Mouse (Mus musculus) embryonic stem cell, embryonic (primary cell): Measurements from ENCODE around the gene Ncln.

Experiments used
- CTCF ChIA-PET, 4 experiments: fragments of 300-600 bp in 2 of 4; fragments of 350-600 bp in 2 of 4; sonication (Branson Sonifier 250); formaldehyde crosslinking; loops; one replicate each; lab custom pipeline; 2022; ENCODE audit warnings: inconsistent platforms in 2 of 4; lab: Charles Lee
- POLR2A ChIA-PET, 4 experiments: fragments of 300-600 bp in 2 of 4; fragments of 350-600 bp in 2 of 4; sonication (Branson Sonifier 250); formaldehyde crosslinking; loops; one replicate each; lab custom pipeline; 2022; ENCODE audit warnings: antibody characterized with exemption in 4 of 4, inconsistent platforms in 1 of 4; lab: Charles Lee

Ncln gene

DNA sequence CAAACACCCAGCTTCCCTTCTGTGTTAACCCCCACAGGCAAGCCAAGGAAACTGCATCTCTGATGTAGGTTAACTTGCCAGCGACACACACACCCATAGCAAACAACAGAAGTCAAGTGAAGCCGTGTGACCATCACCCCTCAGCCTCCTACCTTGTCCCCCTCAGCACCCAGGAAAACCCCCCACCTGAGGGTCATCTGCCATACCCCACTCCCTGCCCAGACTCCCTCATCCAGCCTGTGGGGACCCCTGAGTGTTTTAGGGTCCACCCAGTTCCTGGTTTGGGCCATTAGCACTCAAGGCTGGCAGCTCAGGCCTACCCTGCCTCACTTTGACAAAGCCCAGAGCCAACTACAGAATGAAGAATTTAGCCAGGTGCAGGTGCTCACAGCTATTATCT, 30.1 kb downstream of the Ncln start:
- CTCF ChIA-PET, result interaction anchor here (0.6 to 2.8 kb wide), 25 partner anchors 9 to 1479 kb away, joined by 3 to 27 read pairs (median 7); partner anchors contain the start of genes Pip5k1c (in 2 of the 4), Celf5 (in 1 of the 4), Fzr1 (in 1 of the 4) and Gm48552 (in 1 of the 4)

DNA sequence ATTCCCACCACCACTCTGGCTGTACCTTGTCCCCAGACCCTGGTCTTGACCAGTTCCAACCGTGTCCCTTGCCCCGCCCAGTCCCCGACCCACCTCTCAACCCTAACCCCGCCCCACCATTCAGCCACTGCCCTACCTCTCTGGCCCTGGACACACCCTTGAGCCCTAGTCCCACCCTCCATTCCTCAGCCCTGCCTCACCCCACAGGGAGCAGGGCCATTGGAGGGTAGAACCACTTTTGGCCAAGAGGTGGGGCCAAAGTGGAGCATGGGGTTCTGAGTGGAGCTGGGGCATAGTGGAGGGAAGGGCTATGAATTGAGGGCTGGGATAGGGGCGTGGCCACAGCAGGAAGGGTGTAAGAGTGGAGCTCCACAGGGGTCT, 30.9 kb downstream of the Ncln start:
- ChIA-PET CTCF (interaction anchor here (0.6 to 2.8 kb wide), 59 partner anchors 8 to 1578 kb away, joined by 3 to 27 read pairs (median 4); partner anchors contain the start of genes Celf5 (in 3 of the 4), Pip5k1c (in 2 of the 4), Cactin (in 1 of the 4) and Fzr1 (in 1 of the 4)), POLR2A (interaction anchor here in 3 of 4 experiments (0.6 to 3.8 kb wide), 93 partner anchors 9 to 1394 kb away, joined by 3 to 32 read pairs (median 4); partner anchors contain the start of genes Ncln (in 3 of the 3), 4930404N11Rik (in 2 of the 3), Cactin (in 2 of the 3) and Celf5 (in 2 of the 3))

More for the DNA sequence above, 30.1 kb downstream of the Ncln start:
- POLR2A ChIA-PET, result interaction anchor here in 3 of 4 experiments (0.7 to 3.8 kb wide), 42 partner anchors 8 to 582 kb away, joined by 3 to 32 read pairs (median 5); partner anchors contain the start of genes Cactin (in 2 of the 3), Celf5 (in 2 of the 3), Ncln (in 2 of the 3) and Pip5k1c (in 2 of the 3)

DNA sequence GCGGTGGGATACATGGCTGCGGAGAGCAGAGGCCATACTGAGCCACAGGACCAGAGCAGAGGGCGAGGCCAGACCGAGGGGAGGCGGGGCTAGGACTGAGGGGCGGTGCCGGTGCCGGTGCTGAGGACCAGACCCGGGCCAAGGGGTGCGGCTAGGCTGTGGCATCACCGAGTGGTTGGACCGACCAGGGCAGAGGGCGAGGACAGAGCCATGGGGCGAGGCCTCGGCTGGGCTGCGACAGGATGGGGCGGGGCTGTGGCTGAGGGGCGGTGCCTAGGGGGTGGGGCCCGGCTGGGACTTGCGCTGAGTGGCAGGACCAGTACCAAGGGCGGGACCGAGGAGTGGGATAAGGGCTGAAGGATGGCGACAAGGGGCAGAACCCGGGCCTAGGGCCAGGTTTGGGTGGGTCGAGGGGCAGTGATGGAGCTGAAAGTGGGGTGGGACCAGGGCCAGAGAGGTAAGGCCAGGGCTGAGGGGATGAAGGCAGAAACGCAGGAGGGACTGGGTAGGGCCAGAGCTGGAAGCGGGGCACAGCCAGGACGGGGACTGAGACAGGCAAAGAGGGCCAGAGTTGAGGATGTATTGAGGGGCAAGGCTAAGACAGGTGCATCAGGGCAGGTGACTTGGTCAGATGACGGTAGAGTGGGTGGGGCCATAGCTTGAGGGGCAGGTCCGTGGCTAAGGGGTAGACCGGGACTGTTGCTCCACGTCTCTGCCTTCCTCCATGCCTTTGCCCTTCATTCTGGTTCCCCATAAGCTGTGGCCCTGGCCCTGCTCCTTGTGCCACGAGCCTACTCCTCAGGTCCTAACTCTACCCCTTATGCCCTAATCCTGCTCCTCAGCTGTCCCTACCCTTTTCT, 31.6 kb downstream of the Ncln start:
- ChIA-PET CTCF (interaction anchor here in 3 of 4 experiments (0.6 to 2.8 kb wide), 51 partner anchors 8 to 1090 kb away, joined by 3 to 27 read pairs (median 4); partner anchors contain the start of genes Celf5 (in 3 of the 3), Pip5k1c (in 2 of the 3), Cactin (in 1 of the 3) and Fzr1 (in 1 of the 3)), POLR2A (interaction anchor here in 3 of 4 experiments (0.6 to 3.8 kb wide), 80 partner anchors 9 to 1394 kb away, joined by 3 to 32 read pairs (median 4); partner anchors contain the start of genes Gna11 (in 3 of the 3), Ncln (in 3 of the 3), 4930404N11Rik (in 2 of the 3) and Cactin (in 2 of the 3))

DNA sequence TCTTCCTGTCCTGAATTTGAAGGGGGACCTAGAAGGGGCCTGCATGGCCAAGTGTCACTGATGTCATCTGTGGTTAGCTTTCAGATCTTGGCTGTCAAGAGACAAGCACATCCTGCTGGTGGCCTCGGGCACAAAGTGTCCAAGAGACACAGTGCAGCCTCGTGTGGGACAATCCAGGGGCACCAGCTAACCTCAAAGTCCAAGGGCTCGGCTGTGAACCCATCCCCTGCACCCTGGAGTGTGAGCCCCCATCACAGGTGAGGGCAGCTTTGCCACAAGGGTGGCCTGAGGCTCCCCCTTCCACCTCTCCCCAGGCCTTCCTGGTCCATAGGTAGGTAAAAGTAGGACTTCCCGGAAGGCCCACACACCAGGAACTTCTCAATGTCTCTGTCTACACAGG, 32.7 kb downstream of the Ncln start:
- POLR2A ChIA-PET, result interaction anchor here in 3 of 4 experiments (0.7 to 3.1 kb wide), 14 partner anchors 10 to 279 kb away, joined by 3 to 20 read pairs (median 3); partner anchors contain the start of genes Gna11 (in 1 of the 3) and Ncln (in 1 of the 3)

DNA sequence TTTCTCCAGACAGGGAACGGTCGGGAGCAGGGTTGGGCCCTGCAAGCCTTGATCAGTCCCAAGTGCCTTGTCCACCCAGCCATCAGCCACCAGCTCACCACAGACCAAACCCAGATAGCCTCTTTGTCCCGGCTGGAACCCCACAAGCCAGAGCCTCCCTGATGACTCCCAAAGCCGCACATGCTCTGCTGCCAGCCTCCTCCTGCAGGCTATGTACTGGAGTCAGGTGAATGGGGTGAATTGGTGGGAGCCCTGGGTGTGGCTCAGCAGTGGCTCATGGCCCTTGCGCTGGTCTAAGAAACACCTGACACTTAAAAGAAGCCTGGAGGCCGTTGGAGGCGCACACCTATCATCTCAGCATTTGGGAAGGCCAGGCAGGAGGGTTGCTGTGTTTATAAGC, 33.3 kb downstream of the Ncln start:
- POLR2A ChIA-PET, result interaction anchor here in 2 of 4 experiments (0.7 to 1.9 kb wide), 12 partner anchors 11 to 177 kb away, joined by 3 to 7 read pairs (median 3); partner anchors contain the start of gene Pip5k1c (in 1 of the 2)
- CTCF ChIA-PET, result interaction anchor here in 2 of 4 experiments (1.5 to 2.5 kb wide), 3 partner anchors 40 to 88 kb away, joined by 6 to 8 read pairs (median 7); no protein-coding TSS in a partner anchor

More for the DNA sequence above, 32.7 kb downstream of the Ncln start:
- CTCF ChIA-PET, result interaction anchor here in 1 of 4 experiments (2.7 to 2.8 kb wide), 2 partner anchors 89 to 171 kb away, joined by 19 to 27 read pairs; partner anchors contain the start of genes Pip5k1c and Tjp3

DNA sequence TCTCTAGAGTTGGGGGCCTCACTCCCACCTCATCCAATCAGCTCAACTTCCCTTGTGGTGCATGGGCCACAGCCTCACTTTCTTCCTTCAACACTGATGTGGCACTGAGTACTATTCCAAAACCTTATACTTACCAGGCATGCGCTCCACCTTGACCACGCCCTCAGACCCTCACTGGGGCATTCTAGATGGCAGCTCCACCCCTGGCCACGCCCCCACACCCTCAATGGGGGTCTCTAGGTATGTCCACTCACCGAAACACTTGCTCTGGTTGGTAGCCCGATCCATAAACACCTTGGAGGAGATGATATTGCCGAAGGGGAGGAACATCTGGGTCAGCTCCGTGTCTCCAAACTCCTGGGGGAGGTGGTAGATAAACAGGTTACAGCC, 33.8 kb downstream of the Ncln start:
- ChIA-PET POLR2A (interaction anchor here in 3 of 4 experiments (0.6 to 1.9 kb wide), 18 partner anchors 10 to 347 kb away, joined by 3 to 7 read pairs (median 3); partner anchors contain the start of genes Fzr1 (in 1 of the 3), Ncln (in 1 of the 3) and Pip5k1c (in 1 of the 3)), CTCF (interaction anchor here in 3 of 4 experiments (0.6 to 2.5 kb wide), 14 partner anchors 10 to 710 kb away, joined by 3 to 9 read pairs (median 4); partner anchors contain the start of genes Celf5 (in 1 of the 3) and Pip5k1c (in 1 of the 3))

DNA sequence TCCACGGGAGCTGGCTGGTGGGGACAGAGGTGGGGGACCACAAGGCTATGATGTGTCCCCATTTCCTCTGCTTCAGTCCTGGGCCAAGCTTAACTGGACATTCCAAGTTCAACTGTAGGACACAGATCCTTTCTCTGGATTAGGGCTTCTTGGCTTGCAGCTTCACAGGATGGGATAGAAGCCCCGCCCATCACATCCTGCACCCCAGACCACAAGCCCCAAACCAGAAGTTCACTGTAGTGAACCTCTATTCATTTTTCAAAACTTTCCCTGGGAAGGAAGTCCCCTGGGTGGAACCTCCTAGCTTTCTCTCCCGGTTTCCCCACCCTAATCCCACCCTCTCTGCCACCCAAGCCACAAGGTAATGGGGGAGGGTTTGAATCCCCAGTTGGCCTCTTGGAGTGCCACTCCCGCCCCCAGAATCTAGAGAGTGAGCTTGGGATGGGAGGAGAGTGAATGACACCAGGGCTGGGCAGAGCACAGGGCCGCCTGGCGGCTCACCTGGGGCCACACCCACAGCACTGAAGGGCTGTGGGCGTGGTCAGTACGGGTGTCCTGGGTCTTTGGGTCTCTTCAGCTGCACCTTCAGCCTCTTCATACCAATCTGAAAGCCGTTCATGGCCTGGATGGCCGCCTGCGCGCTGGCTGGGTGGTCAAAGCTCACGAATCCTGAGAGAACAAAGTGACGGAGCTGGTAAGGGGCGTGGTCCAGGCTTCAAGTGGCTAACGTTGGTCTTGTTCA, 34.3 kb downstream of the Ncln start:
- CTCF ChIA-PET, result interaction anchor here in 3 of 4 experiments (0.6 to 2.5 kb wide), 15 partner anchors 10 to 710 kb away, joined by 3 to 9 read pairs (median 4); partner anchors contain the start of genes Celf5 (in 1 of the 3) and Pip5k1c (in 1 of the 3)

DNA sequence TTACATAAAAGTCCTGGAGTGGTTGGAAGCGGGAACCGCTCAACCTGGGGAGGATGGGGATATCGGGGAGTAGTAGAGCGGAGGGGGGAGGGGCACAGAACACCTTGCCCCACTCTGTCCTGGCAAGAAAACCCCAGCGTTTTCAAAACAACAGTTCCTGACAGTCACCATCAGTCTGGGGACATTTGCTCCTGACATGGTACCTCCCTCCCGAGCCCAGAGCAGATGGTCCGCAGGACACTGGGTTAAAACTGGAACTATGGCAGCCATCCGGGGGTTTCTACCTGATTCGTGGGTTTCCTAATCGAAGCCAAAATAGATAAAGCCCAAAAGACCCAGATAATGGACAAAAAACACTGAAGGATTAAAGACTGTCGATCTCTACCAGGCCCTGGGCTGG, 35.2 kb downstream of the Ncln start:
- ChIA-PET POLR2A (interaction anchor here in 3 of 4 experiments (0.6 to 1.8 kb wide), 5 partner anchors 12 to 309 kb away, joined by 3 to 7 read pairs (median 3); partner anchors contain the start of gene Celf5 (in 1 of the 3)), CTCF (interaction anchor here in 3 of 4 experiments (0.7 to 2.5 kb wide), 6 partner anchors 11 to 1274 kb away, joined by 3 to 8 read pairs (median 6); no protein-coding TSS in a partner anchor)

More for the DNA sequence above, 34.3 kb downstream of the Ncln start:
- POLR2A ChIA-PET, result interaction anchor here in 3 of 4 experiments (0.6 to 1.9 kb wide), 21 partner anchors 9 to 347 kb away, joined by 3 to 7 read pairs (median 3); partner anchors contain the start of genes Fzr1 (in 1 of the 3), Ncln (in 1 of the 3) and Pip5k1c (in 1 of the 3)

DNA sequence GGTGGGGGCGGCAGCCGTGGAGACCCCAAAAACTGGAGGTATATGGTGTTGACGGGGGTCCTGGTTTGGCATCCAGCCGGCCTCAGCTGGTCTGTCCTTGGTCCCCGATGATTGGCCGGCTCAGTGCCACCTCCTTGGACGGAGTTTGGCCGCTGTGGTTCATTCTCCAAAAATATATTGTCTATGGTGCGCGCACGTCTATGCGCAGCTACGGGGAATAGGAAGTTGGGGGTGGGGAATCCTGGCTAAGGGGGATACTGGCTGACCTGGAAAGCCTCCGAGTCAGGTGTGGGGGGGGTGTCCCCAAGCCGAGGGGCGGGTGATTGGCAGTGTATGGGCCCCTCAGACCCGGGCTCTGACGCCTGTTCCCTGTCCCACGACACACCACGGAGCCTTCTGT, 35.7 kb downstream of the Ncln start:
- ChIA-PET POLR2A (interaction anchor here in 2 of 4 experiments (0.6 to 1.8 kb wide), 3 partner anchors 22 to 309 kb away, joined by 3 to 7 read pairs (median 3); partner anchors contain the start of gene Celf5 (in 1 of the 2)), CTCF (interaction anchor here in 2 of 4 experiments (0.6 to 2.5 kb wide), 5 partner anchors 10 to 1274 kb away, joined by 4 to 7 read pairs (median 6); no protein-coding TSS in a partner anchor)

DNA sequence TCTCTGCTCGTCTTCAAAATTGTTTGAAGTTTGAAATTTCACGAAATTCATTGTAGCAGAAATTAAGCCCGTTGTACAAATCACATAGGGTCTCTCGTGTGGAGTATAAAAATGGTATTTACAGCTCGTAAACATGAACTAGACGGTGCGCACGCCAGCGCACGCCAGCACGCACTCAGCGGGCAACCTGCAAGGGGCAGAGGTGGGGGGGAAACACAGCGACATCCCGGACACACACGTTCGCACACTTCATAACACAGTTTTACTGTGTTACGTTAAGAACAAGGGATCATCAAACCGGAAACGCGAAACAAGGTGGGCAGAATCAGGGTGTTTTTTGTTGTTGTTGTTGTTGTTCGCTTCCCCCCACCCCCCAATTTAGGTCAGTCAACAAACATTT, 36.8 kb downstream of the Ncln start:
- ChIA-PET POLR2A (interaction anchor here in 2 of 4 experiments (0.5 to 1.8 kb wide), 5 partner anchors 9 to 103 kb away, joined by 3 to 7 read pairs (median 6); partner anchors contain the start of gene Celf5 (in 1 of the 2)), CTCF (interaction anchor here in 1 of 4 experiments (0.7 kb wide), 1 partner anchor 178 kb away, joined by 4 read pairs; no protein-coding TSS in a partner anchor)

DNA sequence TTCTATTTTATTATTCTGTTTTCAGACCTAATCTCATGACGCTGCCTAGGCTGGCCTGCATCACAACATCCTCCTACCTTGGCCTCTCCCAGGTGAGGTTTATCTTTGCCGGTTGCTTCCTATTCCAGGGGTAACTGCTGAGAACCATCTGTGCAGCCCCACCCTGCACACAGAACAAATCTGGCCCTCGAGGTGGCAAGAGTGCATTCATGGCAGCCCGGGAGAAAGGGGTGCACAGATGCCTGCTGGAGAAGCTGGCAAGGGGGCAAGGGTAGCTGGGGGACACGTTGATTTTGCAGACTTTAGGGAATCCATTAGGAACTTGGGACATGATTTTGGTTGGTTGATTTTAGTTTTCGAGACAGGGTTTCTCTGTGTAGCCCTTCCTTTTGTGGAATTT, 37.9 kb downstream of the Ncln start:
- CTCF ChIA-PET, result interaction anchor here in 1 of 4 experiments (0.6 to 0.7 kb wide), 2 partner anchors 93 to 242 kb away, joined by 3 read pairs; no protein-coding TSS in a partner anchor

DNA sequence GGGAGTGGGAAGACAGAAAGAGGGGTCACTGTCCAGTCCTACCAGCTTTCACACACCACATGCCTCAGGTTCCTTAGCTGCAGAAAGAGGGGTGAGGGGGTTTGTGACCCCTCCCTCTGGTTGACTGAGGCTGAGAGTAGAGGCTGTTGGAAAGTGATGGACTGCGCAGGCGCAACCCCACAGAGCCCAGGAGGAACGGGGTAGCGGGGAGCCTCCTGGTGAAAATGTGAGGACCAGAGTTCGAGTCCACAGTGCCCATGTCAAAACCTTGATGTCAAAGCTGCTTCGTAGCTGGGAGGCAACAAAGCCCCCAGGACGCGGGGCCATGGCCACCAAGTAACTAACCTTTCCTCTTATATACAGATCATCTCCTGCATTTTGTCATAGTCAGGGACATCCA, 38.6 kb downstream of the Ncln start:
- CTCF ChIA-PET, result interaction anchor here in 1 of 4 experiments (0.6 to 1.0 kb wide), 3 partner anchors 8 to 1918 kb away, joined by 3 read pairs; no protein-coding TSS in a partner anchor
- POLR2A ChIA-PET, result interaction anchor here in 1 of 4 experiments (0.6 kb wide), 1 partner anchor 100 kb away, joined by 3 read pairs; no protein-coding TSS in a partner anchor

More for the DNA sequence above, 37.9 kb downstream of the Ncln start:
- POLR2A ChIA-PET, result interaction anchor here in 2 of 4 experiments (0.6 to 1.3 kb wide), 2 partner anchors 8 to 21 kb away, joined by 3 to 6 read pairs; no protein-coding TSS in a partner anchor

DNA sequence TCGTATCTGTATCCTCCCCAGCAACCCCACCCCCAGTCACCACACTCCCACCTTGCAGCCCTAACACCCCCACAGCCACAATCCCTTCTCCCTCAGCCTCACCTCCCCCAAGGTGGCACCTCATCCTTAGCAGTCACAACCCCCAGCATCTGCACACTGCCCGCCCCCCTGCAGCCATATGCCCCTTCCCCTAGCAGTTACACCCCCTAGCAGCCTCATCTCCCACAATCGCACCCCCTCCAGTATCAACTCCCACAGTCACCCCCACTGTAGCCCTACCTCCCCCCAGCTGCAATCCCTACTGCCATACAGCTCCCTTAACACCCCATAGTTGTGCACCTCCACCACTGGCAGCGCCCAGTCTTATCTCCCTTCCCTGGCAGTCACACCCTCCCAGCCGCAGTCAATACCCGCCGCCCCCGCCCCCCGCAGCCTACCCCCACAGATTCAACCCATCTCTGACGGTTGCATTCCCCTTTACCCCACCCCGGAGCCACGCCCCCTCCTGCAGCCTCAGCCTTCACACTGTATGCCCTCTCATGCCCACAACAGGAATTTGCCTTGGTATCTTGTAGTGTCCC, 39.1 kb downstream of the Ncln start:
- ChIA-PET CTCF (interaction anchor here in 3 of 4 experiments (0.6 to 1.1 kb wide), 4 partner anchors 8 to 1917 kb away, joined by 3 to 14 read pairs (median 3); no protein-coding TSS in a partner anchor), POLR2A (no interaction called here)

DNA sequence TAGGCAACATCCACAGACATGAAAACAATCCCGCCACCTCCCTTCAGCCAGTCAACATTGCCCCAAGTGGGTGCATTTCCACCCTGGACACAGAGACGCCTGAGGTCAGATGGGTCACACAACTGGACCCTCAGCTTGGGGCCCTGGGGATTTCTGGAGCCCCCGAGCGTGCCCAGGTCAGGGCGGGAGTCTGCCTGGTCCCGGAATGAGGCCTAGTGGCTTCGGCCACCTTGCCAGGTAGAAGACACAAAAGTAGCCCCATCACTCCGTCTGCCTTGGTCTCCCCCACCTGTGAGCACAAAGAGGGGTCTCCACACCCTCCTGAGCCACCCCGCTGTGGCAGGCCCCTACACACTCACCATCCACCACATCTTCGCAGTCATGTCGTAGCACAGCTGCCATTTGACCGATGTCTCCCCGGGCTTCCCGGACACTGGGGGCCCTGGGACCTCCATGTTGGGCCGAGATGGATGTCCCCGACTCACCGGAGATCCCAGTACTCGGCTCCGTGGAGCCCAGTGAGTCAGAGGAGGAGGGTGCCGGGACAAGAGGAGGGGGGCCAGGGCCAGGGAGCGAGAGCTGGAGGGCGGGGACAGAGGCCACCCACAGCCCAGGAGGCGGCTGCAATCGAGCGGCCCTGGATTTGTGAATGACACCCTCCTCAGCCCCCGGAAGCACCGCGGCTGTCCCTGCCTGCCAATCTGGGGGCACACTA, 40.9 kb downstream of the Ncln start, which contains the start of gene Nfic:
TSS of gene Nfic (minus strand) at position 455 of the 715 bp plus-strand sequence.
- CTCF ChIA-PET, result interaction anchor here in 3 of 4 experiments (0.6 to 1.2 kb wide), 4 partner anchors 47 to 1667 kb away, joined by 3 to 7 read pairs (median 3); no protein-coding TSS in a partner anchor
- POLR2A ChIA-PET, result interaction anchor here in 2 of 4 experiments (1.0 to 1.5 kb wide), 6 partner anchors 10 to 89 kb away, joined by 3 to 4 read pairs (median 4); partner anchors contain the start of genes Dohh (in 1 of the 2) and Gm48551 (in 1 of the 2)
